Mouse (Mus musculus): ENCODE measurements at regions not wholly inside any gene's neighbourhood (a gene's known extent, or its start where the extent isn't known, plus 50 kb on each side); places are given as distances from the start of the nearest gene placed in this dataset.

DNA sequence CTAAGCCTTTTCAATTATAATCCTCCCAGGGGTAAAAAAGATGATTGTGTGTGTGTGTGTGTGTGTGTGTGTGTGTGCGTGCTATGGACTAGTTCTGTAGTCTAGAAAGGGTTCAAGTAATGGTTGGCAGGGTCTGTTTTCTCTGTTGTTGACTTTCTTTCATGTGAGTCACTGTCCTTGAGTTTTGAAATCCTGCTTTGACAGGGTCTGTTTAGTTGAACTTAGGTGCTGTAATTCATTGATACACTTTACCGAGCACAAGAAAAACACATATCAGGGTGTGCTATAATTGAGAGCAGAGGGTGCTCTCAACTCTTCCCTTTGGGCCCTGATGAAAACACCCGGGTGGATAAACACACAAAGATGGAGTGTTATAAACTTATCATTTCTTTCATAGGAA is 132.7 kb upstream of the Tab2 start:
- H3K9me3 ChIP-seq (ENCODE audit: low read length) = no peaks in the 10 kb centered on the region
- no peaks in the 10 kb centered on the region for H3K27me3 ChIP-seq (ENCODE audit: insufficient read depth, low read length)
- H3K36me3 ChIP-seq (ENCODE audit: insufficient read depth, low read length) = no peaks in the 10 kb centered on the region
- H3K4me3 ChIP-seq (replicated peaks; ENCODE audit: low read length) = no peak overlapping the region
- H3K4me1 ChIP-seq (replicated peaks; ENCODE audit: low read depth, low read length) = no peaks in the 10 kb centered on the region; the same call in 1 of the 2 replicates
- TF ChIP-seq CTCF (conservative IDR thresholded peaks at IDR 0.05; ENCODE audit: low read length) (no peak), NANOG (IDR thresholded peaks at IDR 0.05; ENCODE audit: borderline replicate concordance, low read length) (no peak), POU5F1 (IDR thresholded peaks at IDR 0.05; ENCODE audit: borderline replicate concordance, low read length) (no peak)

- H3K36me3 ChIP-seq (ENCODE audit: insufficient read depth, low read length) = no peaks in the 10 kb centered on the region
- TF ChIP-seq POU5F1 (IDR thresholded peaks at IDR 0.05; ENCODE audit: borderline replicate concordance, low read length) (no peak), CTCF (conservative IDR thresholded peaks at IDR 0.05; ENCODE audit: low read length) (no peak), NANOG (IDR thresholded peaks at IDR 0.05; ENCODE audit: borderline replicate concordance, low read length) (no peak)
- no peaks in the 10 kb centered on the region; the same call in 1 of the 2 replicates for H3K4me1 ChIP-seq (replicated peaks; ENCODE audit: low read depth, low read length)
- no peak overlapping the region for H3K4me3 ChIP-seq (replicated peaks; ENCODE audit: low read length)
- no peaks in the 10 kb centered on the region for H3K27me3 ChIP-seq (ENCODE audit: insufficient read depth, low read length)
- no peaks in the 10 kb centered on the region for H3K9me3 ChIP-seq (ENCODE audit: low read length)
These were observed 132.3 kb upstream of the Tab2 start for GRCm38 (mm10) chr10:8088321-8088720.

DNA sequence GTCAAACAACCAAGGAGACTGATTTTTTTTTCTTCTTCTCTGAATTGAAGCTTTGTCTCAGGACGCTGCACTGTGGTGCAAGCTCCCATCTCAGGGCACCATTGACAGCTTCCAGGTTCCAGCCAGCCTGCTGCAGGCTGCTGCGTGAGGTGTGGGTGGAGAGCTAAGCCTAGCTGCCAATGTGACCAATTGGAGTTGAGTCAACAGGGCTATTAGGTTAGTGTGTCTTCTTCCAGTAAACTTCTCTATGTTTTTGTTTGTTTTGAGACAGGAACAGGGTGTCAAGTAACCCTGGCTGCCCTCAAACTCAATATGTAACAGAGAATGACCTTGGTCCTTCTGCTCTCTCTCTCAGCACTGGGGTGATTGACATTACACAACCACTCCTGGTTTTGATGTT is 131.1 kb upstream of the Tab2 start:
- no peaks in the 10 kb centered on the region for H3K27me3 ChIP-seq (ENCODE audit: insufficient read depth, low read length)
- no peaks in the 10 kb centered on the region for H3K9me3 ChIP-seq (ENCODE audit: low read length)
- TF ChIP-seq POU5F1 (IDR thresholded peaks at IDR 0.05; ENCODE audit: borderline replicate concordance, low read length) = no peak
- TF ChIP-seq NANOG (IDR thresholded peaks at IDR 0.05; ENCODE audit: borderline replicate concordance, low read length) = no peak
- TF ChIP-seq CTCF (conservative IDR thresholded peaks at IDR 0.05; ENCODE audit: low read length) = no peak
- H3K36me3 ChIP-seq (ENCODE audit: insufficient read depth, low read length) = no peaks in the 10 kb centered on the region
- H3K4me3 ChIP-seq (replicated peaks; ENCODE audit: low read length) = no peak overlapping the region
- H3K4me1 ChIP-seq (replicated peaks; ENCODE audit: low read depth, low read length) = no peaks in the 10 kb centered on the region; the same call in 1 of the 2 replicates

DNA sequence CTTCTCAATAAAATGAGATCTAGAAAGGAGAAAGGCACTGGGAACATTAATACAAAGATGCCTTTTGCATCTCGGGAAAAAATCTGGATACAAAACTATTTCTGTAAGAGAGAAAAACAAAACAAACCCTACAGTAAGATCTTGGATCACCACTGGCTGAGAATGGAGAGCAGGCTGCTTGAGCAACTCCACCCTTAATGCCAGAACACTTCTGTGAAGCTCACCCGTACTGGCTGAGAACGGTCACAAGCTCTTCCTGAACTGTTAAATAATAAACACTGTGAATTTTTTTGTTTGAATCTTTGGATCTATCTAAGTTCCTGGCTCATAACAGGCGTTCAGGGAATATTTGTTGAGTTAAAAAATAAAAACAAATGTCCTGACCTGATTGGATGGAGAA is 130.4 kb upstream of the Tab2 start:
- H3K4me3 ChIP-seq (replicated peaks; ENCODE audit: low read length) = no peak overlapping the region
- H3K36me3 ChIP-seq (ENCODE audit: insufficient read depth, low read length) = no peaks in the 10 kb centered on the region
- H3K4me1 ChIP-seq (replicated peaks; ENCODE audit: low read depth, low read length) = no peaks in the 10 kb centered on the region
- no peaks in the 10 kb centered on the region for H3K9me3 ChIP-seq (ENCODE audit: low read length)
- TF ChIP-seq NANOG (IDR thresholded peaks at IDR 0.05; ENCODE audit: borderline replicate concordance, low read length) (no peak), CTCF (conservative IDR thresholded peaks at IDR 0.05; ENCODE audit: low read length) (no peak), POU5F1 (IDR thresholded peaks at IDR 0.05; ENCODE audit: borderline replicate concordance, low read length) (no peak)
- no peaks in the 10 kb centered on the region for H3K27me3 ChIP-seq (ENCODE audit: insufficient read depth, low read length)

- no peak for TF ChIP-seq CTCF (conservative IDR thresholded peaks at IDR 0.05; ENCODE audit: low read length)
- no peak for TF ChIP-seq NANOG (IDR thresholded peaks at IDR 0.05; ENCODE audit: borderline replicate concordance, low read length)
- TF ChIP-seq POU5F1 (IDR thresholded peaks at IDR 0.05; ENCODE audit: borderline replicate concordance, low read length) = no peak
- no peaks in the 10 kb centered on the region for H3K36me3 ChIP-seq (ENCODE audit: insufficient read depth, low read length)
- H3K4me3 ChIP-seq (replicated peaks; ENCODE audit: low read length) = no peak overlapping the region
- no peaks in the 10 kb centered on the region for H3K27me3 ChIP-seq (ENCODE audit: insufficient read depth, low read length)
- H3K4me1 ChIP-seq (replicated peaks; ENCODE audit: low read depth, low read length) = no peaks in the 10 kb centered on the region
- H3K9me3 ChIP-seq (ENCODE audit: low read length) = no peaks in the 10 kb centered on the region
These were observed 122.1 kb upstream of the Tab2 start for GRCm38 (mm10) chr10:8077904-8078811.

GRCm38 (mm10) chr10:8072463-8072862 is 116.4 kb upstream of the Tab2 start:
- TF ChIP-seq POU5F1 (IDR thresholded peaks at IDR 0.05; ENCODE audit: borderline replicate concordance, low read length) (no peak), NANOG (IDR thresholded peaks at IDR 0.05; ENCODE audit: borderline replicate concordance, low read length) (no peak), CTCF (conservative IDR thresholded peaks at IDR 0.05; ENCODE audit: low read length) (no peak)
- no peaks in the 10 kb centered on the region for H3K27me3 ChIP-seq (ENCODE audit: insufficient read depth, low read length)
- no peaks in the 10 kb centered on the region for H3K9me3 ChIP-seq (ENCODE audit: low read length)
- no peaks in the 10 kb centered on the region for H3K36me3 ChIP-seq (ENCODE audit: insufficient read depth, low read length)
- H3K4me3 ChIP-seq (replicated peaks; ENCODE audit: low read length) = no peak overlapping the region
- no peaks in the 10 kb centered on the region for H3K4me1 ChIP-seq (replicated peaks; ENCODE audit: low read depth, low read length)

DNA sequence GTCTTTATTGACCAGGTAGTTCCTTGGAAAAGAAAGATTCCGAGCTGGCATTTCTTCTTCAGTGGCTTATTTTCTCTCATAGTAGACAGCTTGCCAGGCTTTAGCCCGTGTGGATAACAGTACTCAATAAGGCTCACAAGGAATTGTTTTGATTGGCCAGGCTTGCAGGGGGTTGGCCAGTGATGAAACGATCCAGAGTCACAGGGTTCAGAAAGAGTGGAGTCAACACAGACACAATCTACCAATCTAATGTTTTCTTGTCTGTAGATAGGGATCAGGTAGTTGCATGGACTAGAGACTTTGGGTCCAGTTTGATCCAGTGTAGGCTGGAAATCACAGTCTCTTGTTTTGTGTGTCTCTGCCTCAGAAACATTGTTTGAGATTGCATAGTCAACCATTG is 115.8 kb upstream of the Tab2 start:
- H3K4me1 ChIP-seq (replicated peaks; ENCODE audit: low read depth, low read length) = no peaks in the 10 kb centered on the region
- no peaks in the 10 kb centered on the region for H3K36me3 ChIP-seq (ENCODE audit: insufficient read depth, low read length)
- TF ChIP-seq POU5F1 (IDR thresholded peaks at IDR 0.05; ENCODE audit: borderline replicate concordance, low read length) = no peak
- no peaks in the 10 kb centered on the region for H3K9me3 ChIP-seq (ENCODE audit: low read length)
- H3K4me3 ChIP-seq (replicated peaks; ENCODE audit: low read length) = no peak overlapping the region
- H3K27me3 ChIP-seq (ENCODE audit: insufficient read depth, low read length) = no peaks in the 10 kb centered on the region

- Histone ChIP-seq H3K4me3 (replicated peaks; ENCODE audit: low read length) (no peak overlapping the region), H3K36me3 (ENCODE audit: insufficient read depth, low read length) (no peaks in the 10 kb centered on the region), H3K9me3 (ENCODE audit: low read length) (no peaks in the 10 kb centered on the region), H3K4me1 (replicated peaks; ENCODE audit: low read depth, low read length) (no peaks in the 10 kb centered on the region), H3K27me3 (ENCODE audit: insufficient read depth, low read length) (no peaks in the 10 kb centered on the region)
- TF ChIP-seq NANOG (IDR thresholded peaks at IDR 0.05; ENCODE audit: borderline replicate concordance, low read length) = no peak
- TF ChIP-seq CTCF (conservative IDR thresholded peaks at IDR 0.05; ENCODE audit: low read length) = no peak
- TF ChIP-seq POU5F1 (IDR thresholded peaks at IDR 0.05; ENCODE audit: borderline replicate concordance, low read length) = no peak
These were observed 114.4 kb upstream of the Tab2 start for GRCm38 (mm10) chr10:8070472-8070871.

DNA sequence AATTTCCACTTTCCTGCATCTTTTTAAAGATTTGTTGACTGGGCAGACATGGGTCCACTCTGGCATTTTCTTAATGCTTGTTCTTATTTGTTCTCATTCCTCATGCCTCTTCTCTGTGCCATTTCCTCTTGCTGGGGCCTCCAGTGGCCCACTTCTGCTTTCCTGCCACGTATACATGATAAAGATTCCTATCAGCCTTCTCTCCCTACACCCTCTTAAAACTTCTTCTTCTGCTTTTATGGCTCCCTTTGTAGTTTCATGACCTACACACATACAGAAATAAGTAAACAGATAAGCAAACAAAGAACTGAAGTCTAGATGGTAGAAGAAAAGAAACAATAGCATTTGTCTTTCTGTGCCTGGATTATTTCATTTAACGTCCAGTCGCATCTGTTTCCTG is 110.9 kb upstream of the Tab2 start:
- H3K36me3 ChIP-seq (ENCODE audit: insufficient read depth, low read length) = no peaks in the 10 kb centered on the region

More for the DNA sequence above, 110.9 kb upstream of the Tab2 start:
- Histone ChIP-seq H3K4me3 (replicated peaks; ENCODE audit: low read length) (no peak overlapping the region), H3K4me1 (replicated peaks; ENCODE audit: low read depth, low read length) (no peaks in the 10 kb centered on the region), H3K9me3 (ENCODE audit: low read length) (no peaks in the 10 kb centered on the region), H3K27me3 (ENCODE audit: insufficient read depth, low read length) (no peaks in the 10 kb centered on the region)
- no peak for TF ChIP-seq CTCF (conservative IDR thresholded peaks at IDR 0.05; ENCODE audit: low read length)
- no peak for TF ChIP-seq NANOG (IDR thresholded peaks at IDR 0.05; ENCODE audit: borderline replicate concordance, low read length)
- TF ChIP-seq POU5F1 (IDR thresholded peaks at IDR 0.05; ENCODE audit: borderline replicate concordance, low read length) = no peak

Data from E14TG2a.4 (cell line).